Mouse (Mus musculus): ENCODE measurements at regions not wholly inside any gene's neighbourhood (a gene's known extent, or its start where the extent isn't known, plus 50 kb on each side); places are given as distances from the start of the nearest gene placed in this dataset.

DNA sequence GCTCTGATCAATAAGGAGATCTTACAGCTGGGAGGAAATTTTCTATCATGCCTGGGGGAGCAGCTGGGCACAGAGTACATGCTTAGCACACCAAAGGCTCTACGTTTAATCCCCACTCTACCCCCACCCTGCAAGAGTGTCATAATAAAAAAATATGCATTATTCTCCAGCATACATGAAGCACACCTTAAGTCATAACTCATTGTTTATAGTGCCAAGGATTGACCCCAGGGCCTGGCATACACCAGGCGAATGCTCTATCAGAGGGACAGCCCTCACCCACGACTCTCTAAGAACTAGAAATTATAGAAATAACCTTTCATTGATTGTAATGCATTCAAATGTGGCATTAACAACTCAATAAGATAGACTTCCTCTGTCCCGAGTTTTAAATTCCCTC is 59.4 kb upstream of the Ppp2r5c start:
- WGBS: 62% methylated on average over 4 of the region's 4 CpGs
- TF ChIP-seq POLR2A (IDR thresholded peaks at IDR 0.05; ENCODE audit: low read depth, low read length) (no peak), CTCF (conservative IDR thresholded peaks at IDR 0.05; ENCODE audit: insufficient read depth, insufficient read length, low read depth, low read length) (no peak)
- Histone ChIP-seq H3K4me1 (ENCODE audit: control insufficient read depth, insufficient read depth, low read length) (no peaks in the 10 kb centered on the region), H3K27me3 (replicated peaks; ENCODE audit: control insufficient read depth, insufficient read depth, low read length) (0 out of 2 replicates have a peak, but pooled peaks cover 1% of the 10 kb centered on the region), H3K36me3 (ENCODE audit: control insufficient read depth, insufficient read depth, low read length) (no peaks in the 10 kb centered on the region), H3K27ac (ENCODE audit: insufficient read depth, low read depth, low read length) (no peak overlapping the region), H3K4me3 (ENCODE audit: insufficient read depth, low read depth, low read length) (no peak overlapping the region)
- DNase-seq: no peak

DNA sequence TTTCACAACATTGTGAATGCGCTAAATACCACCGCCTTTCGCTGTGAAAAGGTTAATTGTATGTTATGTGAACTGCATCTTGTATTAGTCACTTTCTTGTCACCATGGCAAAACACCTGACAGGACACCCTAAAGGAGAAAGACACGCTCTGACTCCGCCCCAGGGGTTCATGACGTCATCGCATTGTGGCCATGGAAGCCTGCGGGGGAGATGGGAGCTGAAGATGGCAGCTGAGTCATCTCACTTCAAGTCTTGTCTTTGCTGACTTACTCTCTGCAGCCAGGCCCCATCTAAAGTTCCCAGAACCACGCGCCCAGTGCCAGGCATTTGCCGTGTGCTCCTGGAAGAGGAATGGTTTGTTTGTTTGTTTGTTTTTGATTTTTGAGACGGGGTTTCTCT is 57.5 kb upstream of the Ppp2r5c start:
- no peak overlapping the region for H3K27ac ChIP-seq (ENCODE audit: insufficient read depth, low read depth, low read length)
- WGBS: 70% methylated on average over 12 of the region's 12 CpGs
- TF ChIP-seq POLR2A (IDR thresholded peaks at IDR 0.05; ENCODE audit: low read depth, low read length): no peak
- no peaks in the 10 kb centered on the region for H3K36me3 ChIP-seq (ENCODE audit: control insufficient read depth, insufficient read depth, low read length)
- no peaks in the 10 kb centered on the region for H3K4me1 ChIP-seq (ENCODE audit: control insufficient read depth, insufficient read depth, low read length)
- DNase-seq: no peak
- H3K27me3 ChIP-seq (replicated peaks; ENCODE audit: control insufficient read depth, insufficient read depth, low read length): 0 out of 2 replicates have a peak, but pooled peaks cover 1% of the 10 kb centered on the region
- no peak overlapping the region for H3K4me3 ChIP-seq (ENCODE audit: insufficient read depth, low read depth, low read length)

DNA sequence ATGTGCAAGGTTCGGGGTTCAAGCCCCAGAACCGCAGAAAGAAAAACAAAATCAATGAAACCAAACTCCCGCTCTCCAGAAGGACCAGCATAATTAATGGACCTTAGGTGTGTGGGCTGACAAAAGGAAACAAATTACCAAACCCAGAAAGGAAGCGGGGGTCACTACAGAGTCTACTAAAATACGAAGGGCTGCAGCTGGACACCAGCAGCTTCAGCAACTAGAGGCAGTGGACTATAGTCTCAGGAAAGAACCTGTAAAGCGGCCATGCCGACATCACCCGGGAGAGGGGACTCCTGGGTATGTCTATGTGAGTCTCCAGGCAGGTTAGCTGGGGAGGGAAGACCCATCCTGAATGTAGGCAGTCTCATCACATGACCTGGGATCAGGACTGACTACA is 55.5 kb upstream of the Ppp2r5c start:
- no peaks in the 10 kb centered on the region for H3K4me1 ChIP-seq (ENCODE audit: control insufficient read depth, insufficient read depth, low read length)
- H3K36me3 ChIP-seq (ENCODE audit: control insufficient read depth, insufficient read depth, low read length): no peaks in the 10 kb centered on the region
- no peak for DNase-seq
- H3K27ac ChIP-seq (ENCODE audit: insufficient read depth, low read depth, low read length): no peak overlapping the region
- H3K27me3 ChIP-seq (replicated peaks; ENCODE audit: control insufficient read depth, insufficient read depth, low read length): 0 out of 2 replicates have a peak, but pooled peaks cover 1% of the 10 kb centered on the region
- 28% methylated on average over 8 of the region's 8 CpGs for WGBS
- TF ChIP-seq CTCF (conservative IDR thresholded peaks at IDR 0.05; ENCODE audit: insufficient read depth, insufficient read length, low read depth, low read length) (no peak), POLR2A (IDR thresholded peaks at IDR 0.05; ENCODE audit: low read depth, low read length) (no peak)
- H3K4me3 ChIP-seq (ENCODE audit: insufficient read depth, low read depth, low read length): no peak overlapping the region

DNA sequence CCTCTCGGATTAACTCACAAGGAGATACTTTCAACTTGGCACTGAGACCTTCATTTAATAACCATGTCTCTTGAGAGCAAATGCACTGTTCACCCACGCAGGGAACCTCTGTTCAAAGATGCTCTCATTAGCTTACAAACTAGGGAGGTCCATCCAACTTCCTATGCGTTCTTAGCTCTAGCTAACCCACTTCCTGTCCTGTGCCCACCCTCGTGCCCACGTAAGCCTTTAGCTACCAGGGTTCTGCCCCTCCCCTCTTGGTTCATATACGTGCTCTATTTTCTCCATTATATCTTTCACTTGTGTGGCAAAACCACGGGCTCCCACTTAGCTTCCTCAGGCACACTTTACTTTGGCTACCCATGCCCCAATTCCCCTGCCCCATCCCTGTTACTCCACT is 53.4 kb upstream of the Ppp2r5c start:
- Histone ChIP-seq H3K36me3 (ENCODE audit: control insufficient read depth, insufficient read depth, low read length) (no peaks in the 10 kb centered on the region), H3K27me3 (replicated peaks; ENCODE audit: control insufficient read depth, insufficient read depth, low read length) (0 out of 2 replicates have a peak, but pooled peaks cover 1% of the 10 kb centered on the region), H3K4me1 (ENCODE audit: control insufficient read depth, insufficient read depth, low read length) (no peaks in the 10 kb centered on the region), H3K27ac (ENCODE audit: insufficient read depth, low read depth, low read length) (no peak overlapping the region), H3K4me3 (ENCODE audit: insufficient read depth, low read depth, low read length) (no peak overlapping the region)
- no peak for DNase-seq
- WGBS: 82% methylated on average over 7 of the region's 7 CpGs
- TF ChIP-seq CTCF (conservative IDR thresholded peaks at IDR 0.05; ENCODE audit: insufficient read depth, insufficient read length, low read depth, low read length) (no peak), POLR2A (IDR thresholded peaks at IDR 0.05; ENCODE audit: low read depth, low read length) (no peak)

All from kidney, adult 2 months (tissue).